Mouse (Mus musculus): ENCODE data around the gene Sirpa.

DNA sequence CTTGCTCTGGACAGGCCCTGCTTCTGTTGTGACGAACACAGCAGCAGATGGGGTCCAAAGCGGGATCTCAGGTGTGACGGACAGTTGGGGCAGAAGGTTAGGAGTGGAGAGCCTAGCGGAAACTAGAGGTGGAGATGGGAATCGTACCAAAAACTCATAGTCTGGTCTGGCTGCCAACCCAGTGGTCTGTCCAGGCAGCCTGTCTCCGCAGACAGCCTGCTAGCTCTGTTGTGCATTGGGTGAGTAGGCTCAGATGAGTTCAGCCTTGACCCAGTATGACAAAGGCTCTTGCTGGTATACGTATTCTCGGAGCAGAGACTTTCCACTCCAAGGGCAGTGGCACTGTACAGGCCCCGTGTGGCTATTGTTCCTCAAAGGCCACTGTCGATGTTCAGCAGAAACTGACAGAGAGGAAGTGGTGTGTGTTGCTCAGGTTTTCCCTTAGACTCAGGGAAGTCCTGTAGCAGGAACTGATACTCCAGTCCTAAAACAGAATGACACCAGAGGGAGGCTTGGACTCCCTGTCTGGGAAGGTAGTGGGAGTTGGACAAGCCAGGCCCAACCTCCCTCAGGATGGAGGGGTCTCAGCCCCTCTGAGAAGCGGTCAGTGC is 6.6 kb upstream of the Sirpa start:
- TF ChIP-seq CTCF (IDR thresholded peaks at IDR 0.05; ENCODE audit: low read depth) (no peak), EP300 (IDR thresholded peaks at IDR 0.05; ENCODE audit: low read depth) (no peak)

Data from liver, postnatal 0 days (tissue).